Mouse (Mus musculus) neural tube, embryonic 13.5 days (tissue): ENCODE data around the gene Rab42. TPM values are rescaled to one million over a fixed set of nuclear protein-coding genes. Genes with fewer than 3 reads are reported as not detected.
A peak's percentile ranks its signal among the peaks of the same experiment; 100 is the strongest.
"Not testable (repeated sequence)": the region's sequence is repeated elsewhere in the genome, so short reads cannot be mapped to it uniquely, and the experiment has no call there.

ENCODE experiments used
- ATAC-seq: fragments of 200-750 bp; cut with Nextera tagmentation; 2 replicates; pipeline ENCODE4 v1.8.0; 2017; ENCODE audit warnings: low read depth, mild to moderate bottlenecking, moderate TSS enrichment, moderate library complexity
- H3K27ac ChIP-seq: fragments of 300-500 bp; sonication (generic); replicated peaks from 2 replicates; pipeline ENCODE4 v1.5.1; 2015; ENCODE audit warnings: moderate library complexity, mild to moderate bottlenecking, inconsistent platforms
- H3K27me3 ChIP-seq: fragments of 300-500 bp; sonication (generic); 2 replicates; pipeline ENCODE4 v1.6.1; 2015; ENCODE audit warnings: mild to moderate bottlenecking, inconsistent platforms
- H3K36me3 ChIP-seq: fragments of 300-500 bp; sonication (generic); 2 replicates; pipeline ENCODE4 v1.6.1; 2015; ENCODE audit warnings: mild to moderate bottlenecking, inconsistent platforms
- H3K4me1 ChIP-seq: fragments of 300-500 bp; sonication (generic); replicated peaks from 2 replicates; pipeline ENCODE4 v1.6.1; 2015; ENCODE audit warnings: inconsistent platforms
- H3K4me2 ChIP-seq: fragments of 300-500 bp; sonication (generic); 2 replicates; pipeline ENCODE4 v1.6.1; 2015; ENCODE audit warnings: inconsistent platforms, mild to moderate bottlenecking, moderate library complexity
- H3K4me3 ChIP-seq: fragments of 300-500 bp; sonication (generic); 2 replicates; pipeline ENCODE4 v1.5.1; 2015; ENCODE audit warnings: mild to moderate bottlenecking, inconsistent platforms
- H3K9ac ChIP-seq: fragments of 300-500 bp; sonication (generic); 2 replicates; pipeline ENCODE4 v1.6.1; 2015; ENCODE audit warnings: moderate library complexity, mild to moderate bottlenecking, inconsistent platforms
- H3K9me3 ChIP-seq: fragments of 300-500 bp; sonication (generic); 2 replicates; pipeline ENCODE4 v1.6.1; 2016; ENCODE audit warnings: inconsistent platforms
- WGBS: fragments of 180-500 bp; shearing (Covaris S2); methylation state at CpG from one replicate; pipeline ENCODE4 v1.1.7; 2015; 5-methylcytosine and 5-hydroxymethylcytosine counted together
- polyA plus RNA-seq: library from polyadenylated mRNA; unstranded; fragments of >200 nt; fragmentation: Nextera tagmentation; extraction: Ambion mirVana; gene quantifications from 2 replicates; pipeline ENCODE4 v1.2.1, GENCODE M21; 2015

Gene Rab42
- polyA plus RNA-seq, 1 experiment from 2014 or later = 1.7 TPM

- Histone ChIP-seq H3K9me3 (no peaks in the 10 kb centered on the region), H3K27me3 (no peaks in the 10 kb centered on the region), H3K9ac (peak overlapping the region; percentile 97), H3K36me3 (peaks cover 51% of the 10 kb centered on the region), H3K27ac (peak overlapping the region; percentile 95), H3K4me2 (peak overlapping the region; percentile 89), H3K4me1 (peaks cover 14% of the 10 kb centered on the region), H3K4me3 (peak overlapping the region; percentile 86)
- peak; percentile 17; the same call in 1 of the 2 replicates for ATAC-seq
- WGBS = 25% methylated on average over 10 of the region's 10 CpGs
Observed at GRCm38 (mm10) chr4:132309849-132310472, 6.8 kb upstream of the Rab42 start.

- under 1% methylated on average over 15 of the region's 15 CpGs for WGBS
- ATAC-seq = peak; percentile 24; the same call in 1 of the 2 replicates
Observed at GRCm38 (mm10) chr4:132309140-132309848, 6.1 kb upstream of the Rab42 start.

GRCm38 (mm10) chr4:132308437-132309139, 5.4 kb upstream of the Rab42 start:
- H3K36me3 ChIP-seq = peaks cover 39% of the 10 kb centered on the region
- 1% methylated on average over 41 of the region's 41 CpGs for WGBS
- peak overlapping the region; percentile 86 for H3K4me3 ChIP-seq

More at GRCm38 (mm10) chr4:132309140-132309848, 6.1 kb upstream of the Rab42 start:
- Histone ChIP-seq H3K4me1 (peaks cover 14% of the 10 kb centered on the region), H3K36me3 (peaks cover 46% of the 10 kb centered on the region), H3K4me2 (peak overlapping the region; percentile 89), H3K27ac (peak overlapping the region; percentile 95), H3K27me3 (no peaks in the 10 kb centered on the region), H3K9me3 (no peaks in the 10 kb centered on the region), H3K9ac (peak overlapping the region; percentile 97), H3K4me3 (peak overlapping the region; percentile 86)

GRCm38 (mm10) chr4:132306004-132306403, 2.8 kb upstream of the Rab42 start:
- H3K27me3 ChIP-seq = no peaks in the 10 kb centered on the region
- no peak overlapping the region for H3K9ac ChIP-seq
- no peak overlapping the region for H3K4me3 ChIP-seq
- H3K9me3 ChIP-seq = no peaks in the 10 kb centered on the region
- 71% methylated on average over 6 of the region's 6 CpGs for WGBS
- peaks cover 26% of the 10 kb centered on the region for H3K4me1 ChIP-seq
- ATAC-seq = no peak
- H3K36me3 ChIP-seq = peaks cover 13% of the 10 kb centered on the region
- no peak overlapping the region for H3K27ac ChIP-seq
- H3K4me2 ChIP-seq = no peak overlapping the region

More at GRCm38 (mm10) chr4:132308437-132309139, 5.4 kb upstream of the Rab42 start:
- Histone ChIP-seq H3K9ac (peak overlapping the region; percentile 97), H3K4me1 (peaks cover 14% of the 10 kb centered on the region), H3K4me2 (peak overlapping the region; percentile 89), H3K27me3 (no peaks in the 10 kb centered on the region), H3K9me3 (no peaks in the 10 kb centered on the region), H3K27ac (peak overlapping the region; percentile 95)
- ATAC-seq = peak; percentile 94

GRCm38 (mm10) chr4:132305276-132305675, 2.1 kb upstream of the Rab42 start:
- WGBS = 91% methylated on average over 8 of the region's 8 CpGs
- Histone ChIP-seq H3K27ac (no peak overlapping the region), H3K4me1 (peaks cover 22% of the 10 kb centered on the region), H3K4me2 (no peak overlapping the region), H3K27me3 (no peaks in the 10 kb centered on the region), H3K4me3 (no peak overlapping the region), H3K9me3 (no peaks in the 10 kb centered on the region), H3K36me3 (peaks cover 6% of the 10 kb centered on the region), H3K9ac (no peak overlapping the region)
- no peak for ATAC-seq

GRCm38 (mm10) chr4:132303484-132303883, 299 bp upstream of the Rab42 start:
- H3K4me3 ChIP-seq = peak overlapping the region; percentile 40

GRCm38 (mm10) chr4:132301965-132302938, 933 bp downstream of the Rab42 start:
- Histone ChIP-seq H3K27me3 (no peaks in the 10 kb centered on the region), H3K36me3 (no peaks in the 10 kb centered on the region), H3K4me2 (peak overlapping the region; percentile 64), H3K4me3 (peak overlapping the region; percentile 40), H3K4me1 (peaks cover 11% of the 10 kb centered on the region), H3K9me3 (no peaks in the 10 kb centered on the region), H3K9ac (peak overlapping the region; percentile 68; the same call in 1 of the 2 replicates), H3K27ac (no peak overlapping the region)
- ATAC-seq = no peak
- 65% methylated on average over 16 of the region's 16 CpGs for WGBS

More at GRCm38 (mm10) chr4:132303484-132303883, 299 bp upstream of the Rab42 start:
- peak overlapping the region; percentile 68 for H3K9ac ChIP-seq
- H3K4me2 ChIP-seq = peak overlapping the region; percentile 64
- 43% methylated on average over 6 of the region's 6 CpGs for WGBS
- H3K9me3 ChIP-seq, H3K27ac ChIP-seq, ATAC-seq, H3K36me3 ChIP-seq, H3K27me3 ChIP-seq: not testable (repeated sequence)
- H3K4me1 ChIP-seq = peaks cover 11% of the 10 kb centered on the region

- Histone ChIP-seq H3K4me2 (no peak overlapping the region), H3K27me3 (no peaks in the 10 kb centered on the region), H3K9ac (no peak overlapping the region), H3K4me1 (peaks cover 11% of the 10 kb centered on the region), H3K27ac (no peak overlapping the region), H3K9me3 (no peaks in the 10 kb centered on the region), H3K4me3 (no peak overlapping the region), H3K36me3 (no peaks in the 10 kb centered on the region)
- 85% methylated on average over 6 of the region's 6 CpGs for WGBS
- ATAC-seq = no peak
Observed at GRCm38 (mm10) chr4:132301486-132301885, 1.7 kb downstream of the Rab42 start.

GRCm38 (mm10) chr4:132299849-132300248, 3.3 kb downstream of the Rab42 start:
- WGBS = 87% methylated on average over 1 of the region's 1 CpGs
- no peaks in the 10 kb centered on the region for H3K9me3 ChIP-seq
- ATAC-seq = no peak
- no peak overlapping the region for H3K4me2 ChIP-seq
- H3K27me3 ChIP-seq = no peaks in the 10 kb centered on the region
- H3K36me3 ChIP-seq = 0 out of 2 replicates have a peak, but pooled peaks cover 1% of the 10 kb centered on the region
- H3K9ac ChIP-seq = no peak overlapping the region
- no peak overlapping the region for H3K4me3 ChIP-seq
- peaks cover 11% of the 10 kb centered on the region for H3K4me1 ChIP-seq
- no peak overlapping the region for H3K27ac ChIP-seq

- no peaks in the 10 kb centered on the region for H3K9me3 ChIP-seq
- H3K36me3 ChIP-seq = peaks cover 34% of the 10 kb centered on the region
- no peak overlapping the region for H3K4me2 ChIP-seq
- H3K27me3 ChIP-seq = no peaks in the 10 kb centered on the region
- no peak overlapping the region for H3K4me3 ChIP-seq
- no peaks in the 10 kb centered on the region for H3K4me1 ChIP-seq
- WGBS = 50% methylated on average over 8 of the region's 8 CpGs
- no peak for ATAC-seq
- no peak overlapping the region for H3K27ac ChIP-seq
- H3K9ac ChIP-seq = no peak overlapping the region
Observed at GRCm38 (mm10) chr4:132295696-132296390, 7.3 kb downstream of the Rab42 start.
